Mouse (Mus musculus): ENCODE results near the gene Polr1a. TPM values are rescaled to one million over a fixed set of nuclear protein-coding genes. Genes with fewer than 3 reads are reported as not detected.

The Polr1a gene
- total RNA-seq, 4 experiments from 2014 or later, result 31.5 to 41.4 (median 35.3) TPM

DNA sequence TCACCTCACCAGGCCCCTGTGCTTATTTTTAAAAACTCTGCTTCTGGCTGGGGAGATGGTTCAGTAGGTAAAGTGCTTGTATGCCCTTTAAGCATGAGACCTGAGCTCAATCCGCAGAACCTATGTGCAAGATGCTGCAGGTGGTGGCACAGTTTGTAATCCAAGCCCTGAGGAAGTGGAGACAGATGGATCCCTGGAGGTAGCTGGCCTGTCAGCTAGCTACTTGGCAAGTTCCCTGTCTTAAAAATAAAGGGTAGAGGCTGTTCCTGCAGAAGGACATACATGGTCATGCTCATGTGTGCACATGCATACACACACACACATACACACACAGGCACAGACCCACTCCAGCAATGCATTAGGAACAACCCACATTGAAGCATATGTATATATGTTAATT lies 88.4 kb downstream of the Polr1a start:
- DNase-seq (ENCODE audit: low spot score in 2 of 2), result no peak

DNA sequence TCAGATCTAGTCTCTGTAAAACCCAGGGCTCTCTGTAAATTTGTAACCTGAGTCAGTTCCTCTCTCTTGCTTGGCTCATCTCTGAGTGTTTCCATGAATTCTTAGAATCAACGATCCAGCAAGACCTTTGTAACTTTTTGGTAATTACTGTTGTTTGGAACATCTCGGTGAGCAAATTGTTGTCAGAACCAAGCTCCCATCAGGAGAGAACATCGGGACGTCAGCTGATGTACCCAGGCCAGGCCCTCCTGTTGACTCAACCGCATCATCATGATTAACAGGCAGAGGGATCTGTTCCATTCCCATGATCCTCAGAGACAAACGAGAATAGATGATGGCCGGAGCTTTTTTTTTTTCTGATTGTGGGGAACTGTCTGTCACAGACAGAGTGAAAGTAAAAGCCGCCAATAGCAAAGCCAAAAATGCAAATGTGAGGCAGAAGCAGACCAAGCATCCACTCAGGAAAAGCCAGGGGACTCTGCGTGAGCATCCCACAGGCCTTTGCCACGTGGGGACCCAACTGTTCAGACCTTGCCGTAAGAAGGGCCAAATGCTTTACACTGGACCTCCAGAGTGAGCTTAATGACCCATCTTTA lies 91.2 kb downstream of the Polr1a start:
- DNase-seq (ENCODE audit: low spot score in 2 of 2), result no peak

DNA sequence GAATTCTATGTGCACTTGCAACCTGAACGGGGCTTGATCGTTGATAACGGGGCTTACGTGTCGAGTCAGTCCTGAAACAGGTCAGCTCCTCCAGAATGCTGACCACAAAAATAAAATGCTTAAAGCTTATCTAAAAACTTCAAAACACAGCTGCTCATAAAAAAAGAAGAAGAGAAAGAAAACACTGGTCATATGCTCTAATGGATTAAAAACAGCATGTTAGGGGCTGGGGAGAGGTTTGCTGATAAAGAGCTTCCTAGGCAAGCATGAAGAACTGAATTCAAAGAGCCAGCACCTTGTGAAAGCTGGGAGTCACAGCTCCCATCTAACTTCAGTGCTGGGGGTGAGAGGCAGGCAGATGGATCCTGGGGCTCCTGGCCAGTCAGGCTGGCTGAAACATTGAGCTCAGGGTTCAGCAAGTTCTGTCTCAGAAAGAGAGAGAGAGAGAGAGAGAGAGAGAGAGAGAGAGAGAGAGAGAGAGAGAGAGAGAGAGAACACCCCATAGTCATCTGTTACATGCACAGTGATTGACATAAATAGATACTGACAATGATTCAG lies 92.4 kb downstream of the Polr1a start:
- DNase-seq (ENCODE audit: low spot score in 2 of 2), result no peak

DNA sequence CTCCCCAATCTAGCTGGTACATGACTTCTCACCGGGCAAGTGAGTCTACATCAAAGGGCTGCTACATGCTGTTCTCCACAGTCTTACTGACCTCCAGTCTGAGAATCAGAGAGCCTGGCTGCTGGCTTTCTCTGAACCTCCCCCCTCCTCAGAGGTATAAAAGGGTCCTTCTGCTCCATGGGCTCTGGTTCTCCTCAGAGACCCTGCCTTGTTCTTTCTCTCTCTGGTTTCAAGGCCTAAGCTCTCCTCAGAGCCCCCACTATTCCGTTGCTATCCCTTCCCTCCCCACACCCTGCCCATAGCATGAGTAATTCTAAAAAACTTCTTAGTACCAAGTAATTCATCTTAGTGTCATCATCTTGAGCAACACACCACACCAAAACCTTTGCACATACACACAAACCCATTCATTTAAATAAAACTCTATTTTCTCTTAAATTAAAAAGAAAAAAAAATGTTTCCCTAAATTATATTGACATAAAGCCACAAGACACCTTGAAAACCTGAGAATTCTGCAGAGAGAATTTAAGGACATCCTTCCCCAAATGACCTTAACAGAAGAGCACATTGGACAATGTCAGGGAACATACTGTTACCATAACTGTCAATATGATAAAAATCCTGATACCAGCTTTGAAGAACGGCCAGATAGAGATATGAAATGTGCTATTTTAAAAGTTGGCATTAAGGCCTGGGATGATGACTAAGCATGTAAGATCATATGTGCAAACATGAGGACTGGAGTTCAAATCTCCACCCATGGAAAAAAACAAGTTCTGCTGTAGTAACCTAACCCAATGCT lies 98.8 kb downstream of the Polr1a start:
- DNase-seq (ENCODE audit: low spot score in 2 of 2), result no peak

DNA sequence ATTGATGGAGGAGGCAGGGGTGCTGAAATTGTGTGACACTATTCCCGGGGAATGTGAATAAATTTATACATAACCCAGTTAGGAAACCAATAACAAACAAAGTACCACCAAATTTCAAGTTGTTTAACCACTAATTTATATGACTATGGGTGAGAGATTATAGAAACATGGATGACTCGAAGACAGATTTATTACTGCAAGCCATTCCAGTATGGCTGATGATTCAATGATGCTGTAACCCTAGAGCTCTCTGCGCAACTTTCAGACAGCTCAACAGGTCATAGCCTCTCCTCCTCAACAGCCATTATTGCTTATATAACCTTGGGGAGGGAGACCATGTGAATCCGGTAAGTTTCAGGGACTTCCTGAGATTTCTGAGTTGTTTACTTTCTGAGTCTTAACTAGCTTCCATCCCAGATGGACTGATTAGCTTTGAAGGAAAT lies 99.4 kb downstream of the Polr1a start:
- DNase-seq (ENCODE audit: low spot score in 2 of 2), result no peak

DNA sequence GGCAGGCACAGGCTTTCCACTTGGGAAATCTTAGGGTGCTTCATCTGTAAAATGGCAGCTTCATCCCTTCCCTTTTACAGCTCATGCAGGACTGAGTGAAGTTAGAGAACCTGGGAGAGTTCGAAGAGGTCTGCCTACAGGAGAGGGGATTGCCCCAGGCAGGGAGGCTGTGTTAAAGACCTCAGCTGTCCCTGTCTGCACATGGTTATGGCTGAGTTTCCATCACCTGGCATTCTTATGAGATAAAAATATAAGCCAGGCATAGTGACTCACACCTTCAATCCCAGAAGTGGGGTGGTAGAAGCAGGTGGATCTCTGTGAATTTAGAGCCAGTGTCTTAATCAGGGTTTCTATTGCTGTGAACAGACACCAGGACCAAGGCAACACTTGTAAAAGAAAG lies 100.6 kb downstream of the Polr1a start:
- no peak for DNase-seq (ENCODE audit: low spot score in 2 of 2)

DNA sequence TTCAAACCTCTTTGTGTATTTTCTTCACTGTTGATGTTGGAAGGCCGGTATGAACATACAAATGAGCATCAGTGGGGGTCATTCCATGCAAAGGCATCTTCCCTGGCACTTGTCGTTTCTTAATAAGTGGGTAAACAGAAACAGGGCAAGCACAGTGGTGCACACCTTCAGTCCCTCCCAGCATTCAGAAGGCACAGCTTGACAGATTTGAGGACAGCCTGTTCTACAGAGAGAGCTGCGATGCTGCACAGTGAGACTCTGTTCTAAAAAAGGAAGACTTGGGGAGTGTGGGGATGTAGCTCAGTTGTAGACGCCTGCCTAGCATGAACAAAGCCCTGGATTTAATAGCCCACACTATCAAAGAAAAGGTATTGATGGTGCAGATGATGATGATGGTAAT lies 105.2 kb downstream of the Polr1a start:
- no peak for DNase-seq (ENCODE audit: low spot score in 2 of 2)

DNA sequence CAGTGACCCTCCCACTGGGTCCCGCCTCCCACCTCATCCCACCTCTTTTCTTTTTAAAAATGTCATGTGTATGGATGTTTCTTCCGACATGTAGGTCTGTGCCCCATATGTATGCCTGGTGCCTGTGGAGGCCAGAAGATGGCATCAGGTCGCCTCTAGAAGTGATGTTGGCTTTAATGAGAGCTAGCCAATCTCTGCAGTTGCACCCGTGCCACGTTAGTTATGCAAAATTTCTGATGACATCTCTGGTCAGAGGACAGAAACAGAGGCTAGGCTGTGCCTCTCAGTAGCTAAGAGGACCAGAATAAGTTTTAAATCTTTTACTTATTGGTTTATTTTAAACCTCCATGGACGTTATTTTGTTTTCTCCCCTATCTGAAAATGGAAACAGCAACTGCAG lies 109.2 kb downstream of the Polr1a start:
- DNase-seq (ENCODE audit: low spot score in 2 of 2), result no peak

DNA sequence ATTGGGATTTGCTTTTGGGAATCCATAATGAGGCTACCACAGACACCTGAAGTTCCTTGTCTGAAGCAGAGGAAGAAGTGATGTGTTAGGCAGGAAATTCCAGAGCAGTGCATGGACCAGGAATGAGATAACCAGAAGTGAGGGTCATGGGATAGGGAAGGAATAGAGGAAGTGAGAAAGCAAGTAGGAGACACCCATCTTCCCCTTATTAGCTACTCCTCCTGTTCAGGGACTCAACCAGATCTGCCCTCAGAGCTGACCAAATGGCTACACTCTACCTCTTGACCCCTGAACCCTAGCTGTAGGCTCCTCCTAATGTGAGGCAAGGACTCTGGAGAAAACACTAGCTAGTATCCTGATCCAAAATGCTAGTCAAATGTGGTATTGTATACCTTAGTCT lies 116.6 kb downstream of the Polr1a start:
- DNase-seq (ENCODE audit: low spot score in 2 of 2), result no peak

DNA sequence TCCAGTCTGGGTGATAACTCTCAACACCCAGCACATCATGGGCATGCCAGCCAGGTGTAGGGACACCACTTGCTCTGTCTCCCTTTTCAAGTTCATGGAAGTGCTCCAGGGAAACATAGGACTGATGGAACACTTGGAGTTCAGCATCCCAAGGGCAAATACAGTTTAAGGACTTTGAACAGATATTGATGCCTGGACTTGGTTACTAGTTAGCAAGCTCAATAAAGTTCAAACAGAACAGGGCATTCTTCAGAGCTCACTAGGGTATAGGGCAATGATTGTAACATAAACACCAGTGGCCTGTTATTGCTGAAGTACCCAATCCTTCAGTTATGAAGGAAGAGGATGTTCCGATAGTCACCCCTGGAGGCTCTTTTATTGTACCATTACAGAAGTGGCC lies 119.2 kb downstream of the Polr1a start:
- DNase-seq (ENCODE audit: low spot score in 2 of 2), result no peak

DNA sequence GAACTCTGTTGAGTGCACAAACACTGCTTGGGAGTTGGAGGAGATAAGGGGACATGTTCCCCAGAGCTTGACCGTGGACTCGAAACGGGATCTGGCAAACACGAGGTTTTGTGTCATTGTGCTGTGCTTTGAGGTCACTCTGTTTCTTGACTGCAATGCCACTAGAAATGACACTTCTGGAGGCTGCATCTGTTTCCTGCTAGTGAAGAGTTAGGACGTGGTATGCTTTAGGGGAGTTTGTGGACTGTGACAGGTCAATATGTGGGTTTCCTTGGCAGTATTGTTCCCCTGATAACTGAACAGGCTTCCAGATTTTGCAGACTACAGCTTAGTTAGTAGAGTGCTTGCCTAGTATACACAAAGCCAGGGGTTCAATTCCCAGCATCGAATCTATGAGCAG lies 120.8 kb downstream of the Polr1a start:
- DNase-seq (ENCODE audit: low spot score in 2 of 2), result no peak

Other genes starting within 250 kb of the Polr1a start
- gene Reep1, start 201.5 kb upstream of the Polr1a start, total RNA-seq (2022), result 10 to 100 TPM; 69.8 to 75.0 (median 72.7) TPM
- 10 to 100 TPM; 26.5 to 37.6 (median 31.4) TPM for gene Mrpl35, start 82.1 kb upstream of the Polr1a start, total RNA-seq (2022)
- 100 to 1,000 TPM; 138 to 153 (median 143) TPM for gene Immt, start 77.7 kb upstream of the Polr1a start, total RNA-seq (2022)
- 10 to 100 TPM; 68.3 to 81.5 (median 73.6) TPM for gene Ptcd3, start 303 bp upstream of the Polr1a start, total RNA-seq (2022)
- gene St3gal5, start 188.5 kb downstream of the Polr1a start, total RNA-seq (2022), result 100 to 1,000 TPM; 103 to 108 (median 105) TPM